Mouse (Mus musculus) thymus, adult 2 months (tissue): ENCODE results near the gene Fam102b. TPM values are rescaled to one million over a fixed set of nuclear protein-coding genes. Genes with fewer than 3 reads are reported as not detected.

Experiments
- DNase-seq: peaks from one replicate; pipeline ENCODE4 v3.0.0; 2021
- H3K27ac ChIP-seq: fragments of 200-500 bp; 2 replicates; pipeline ENCODE4 v1.5.1; 2012; ENCODE audit warnings: low read length, control low read depth; ENCODE audit not compliant: control insufficient read depth, insufficient read depth
- H3K27me3 ChIP-seq: fragments of 200-500 bp; 2 replicates; pipeline ENCODE4 v1.6.1; 2012; ENCODE audit warnings: mild to moderate bottlenecking, low read length, moderate library complexity, mixed read lengths; ENCODE audit not compliant: control insufficient read depth, insufficient read depth
- H3K36me3 ChIP-seq: fragments of 200-500 bp; 2 replicates; pipeline ENCODE4 v1.6.1; 2012; ENCODE audit warnings: mild to moderate bottlenecking, low read length, moderate library complexity; ENCODE audit not compliant: control insufficient read depth, insufficient read depth
- H3K4me1 ChIP-seq: fragments of 200-500 bp; replicated peaks from 2 replicates; pipeline ENCODE4 v1.6.1; 2012; ENCODE audit warnings: low read length; ENCODE audit not compliant: control insufficient read depth, insufficient read depth
- H3K4me3 ChIP-seq: fragments of 200-500 bp; 2 replicates; pipeline ENCODE4 v1.5.1; 2012; ENCODE audit warnings: mild to moderate bottlenecking, low read length, control low read depth, moderate library complexity; ENCODE audit not compliant: control insufficient read depth, insufficient read depth
- CTCF ChIP-seq: fragments of 200-500 bp; IDR thresholded peaks from 2 replicates; pipeline ENCODE4 v1.5.1; 2012; ENCODE audit warnings: mild to moderate bottlenecking, control low read depth, low read length, moderate library complexity, borderline replicate concordance; ENCODE audit not compliant: control insufficient read depth, poor library complexity, insufficient read depth; ENCODE audit errors: extremely low read depth
- POLR2A ChIP-seq: fragments of 200-500 bp; IDR thresholded peaks from 2 replicates; pipeline ENCODE4 v1.6.1; 2012; ENCODE audit warnings: mild to moderate bottlenecking, low read length, control low read depth, moderate library complexity; ENCODE audit not compliant: control insufficient read depth, poor library complexity, insufficient read depth; ENCODE audit errors: extremely low read depth
- WGBS: fragments of 180-500 bp; shearing (Covaris S2); methylation state at CpG from one replicate; pipeline ENCODE4 v1.1.7; 2018; 5-methylcytosine and 5-hydroxymethylcytosine counted together
- polyA plus RNA-seq: library from polyadenylated mRNA; depleted of rRNA; stranded (reverse); fragments of >200 nt; gene quantifications from 2 replicates; pipeline ENCODE4 v1.2.3, GENCODE M21; 2012

The Fam102b gene
- polyA plus RNA-seq, 1 experiment, result 6.2 TPM

GRCm38 (mm10) chr3:109030817-109031216 is 3.4 kb upstream of the Fam102b start:
- Histone ChIP-seq H3K4me1 (peaks cover 3% of the 10 kb centered on the region), H3K4me3 (no peak overlapping the region), H3K27ac (no peak overlapping the region), H3K36me3 (no peaks in the 10 kb centered on the region), H3K27me3 (no peaks in the 10 kb centered on the region)
- no peak for TF ChIP-seq POLR2A
- no peak for TF ChIP-seq CTCF
- WGBS, result 27% methylated on average over 6 of the region's 6 CpGs
- no peak for DNase-seq

- H3K27me3 ChIP-seq, result no peaks in the 10 kb centered on the region
- H3K27ac ChIP-seq, result no peak overlapping the region
- no peak for DNase-seq
- peaks cover 7% of the 10 kb centered on the region for H3K4me1 ChIP-seq
- TF ChIP-seq POLR2A (no peak), CTCF (no peak)
- H3K36me3 ChIP-seq, result no peaks in the 10 kb centered on the region
- H3K4me3 ChIP-seq, result no peak overlapping the region
- WGBS, result 91% methylated on average over 5 of the region's 5 CpGs
These were observed 2.3 kb upstream of the Fam102b start for GRCm38 (mm10) chr3:109029661-109030060.

GRCm38 (mm10) chr3:109026991-109027470 is 376 bp downstream of the Fam102b start:
- no peak overlapping the region for H3K27ac ChIP-seq
- H3K4me3 ChIP-seq, result peak overlapping the region; percentile 77
- WGBS, result 6% methylated on average over 51 of the region's 51 CpGs
- peaks cover 7% of the 10 kb centered on the region for H3K4me1 ChIP-seq
- DNase-seq, result peak; percentile 52
- TF ChIP-seq CTCF (peak; percentile 39; the same call in 1 of the 2 replicates), POLR2A (no peak)
- H3K36me3 ChIP-seq, result no peaks in the 10 kb centered on the region
- H3K27me3 ChIP-seq, result no peaks in the 10 kb centered on the region

GRCm38 (mm10) chr3:109026462-109026990 is 881 bp downstream of the Fam102b start:
- H3K4me3 ChIP-seq, result peak overlapping the region; percentile 77
- H3K36me3 ChIP-seq, result no peaks in the 10 kb centered on the region
- no peaks in the 10 kb centered on the region for H3K27me3 ChIP-seq
- WGBS, result 6% methylated on average over 15 of the region's 15 CpGs
- DNase-seq, result no peak
- peaks cover 7% of the 10 kb centered on the region for H3K4me1 ChIP-seq
- no peak overlapping the region for H3K27ac ChIP-seq
- no peak for TF ChIP-seq CTCF
- TF ChIP-seq POLR2A, result no peak

- no peak overlapping the region for H3K4me3 ChIP-seq
- TF ChIP-seq POLR2A (no peak), CTCF (peak; percentile 62; the same call in 1 of the 2 replicates)
- H3K27me3 ChIP-seq, result no peaks in the 10 kb centered on the region
- 11% methylated on average over 16 of the region's 16 CpGs for WGBS
- no peaks in the 10 kb centered on the region for H3K36me3 ChIP-seq
- peaks cover 7% of the 10 kb centered on the region for H3K4me1 ChIP-seq
- DNase-seq, result peak; percentile 75
- no peak overlapping the region for H3K27ac ChIP-seq
These were observed 1.8 kb downstream of the Fam102b start for GRCm38 (mm10) chr3:109025579-109025978.

- no peak for TF ChIP-seq CTCF
- no peak for TF ChIP-seq POLR2A
- 95% methylated on average over 8 of the region's 8 CpGs for WGBS
- H3K27me3 ChIP-seq, result no peaks in the 10 kb centered on the region
- H3K4me3 ChIP-seq, result no peak overlapping the region
- peaks cover 7% of the 10 kb centered on the region for H3K4me1 ChIP-seq
- DNase-seq, result no peak
- H3K27ac ChIP-seq, result no peak overlapping the region
- H3K36me3 ChIP-seq, result no peaks in the 10 kb centered on the region
These were observed 4.3 kb downstream of the Fam102b start for GRCm38 (mm10) chr3:109023066-109023465.
